Mouse (Mus musculus) cerebellum, postnatal 4 days (tissue): ENCODE data around the gene Scel.
A peak's percentile ranks its signal among the peaks of the same experiment; 100 is the strongest.

Source experiments
- DNase-seq, 2 experiments: peaks; one replicate each; pipeline ENCODE4 v3.0.0; 2022; ENCODE audit warnings: low spot score in 2 of 2, mixed read lengths in 1 of 2

Scel gene

DNA sequence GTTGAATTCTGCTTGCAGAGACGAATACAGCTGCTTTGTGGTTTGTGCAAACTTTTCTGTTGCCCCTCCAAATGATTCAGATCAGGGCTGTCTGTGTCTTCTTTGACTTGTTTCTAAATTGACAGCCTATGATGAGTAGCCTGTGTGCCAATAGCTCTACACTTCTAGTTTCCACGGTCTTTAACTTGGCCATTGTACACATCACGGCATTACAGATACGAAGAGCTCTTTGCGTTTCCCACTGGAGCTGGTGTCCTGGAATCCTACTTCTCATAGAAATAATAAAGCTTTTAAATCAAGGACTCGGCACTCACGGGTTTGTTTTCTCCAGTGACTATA lies 300 bp downstream of the Scel start:
- no peak for DNase-seq

DNA sequence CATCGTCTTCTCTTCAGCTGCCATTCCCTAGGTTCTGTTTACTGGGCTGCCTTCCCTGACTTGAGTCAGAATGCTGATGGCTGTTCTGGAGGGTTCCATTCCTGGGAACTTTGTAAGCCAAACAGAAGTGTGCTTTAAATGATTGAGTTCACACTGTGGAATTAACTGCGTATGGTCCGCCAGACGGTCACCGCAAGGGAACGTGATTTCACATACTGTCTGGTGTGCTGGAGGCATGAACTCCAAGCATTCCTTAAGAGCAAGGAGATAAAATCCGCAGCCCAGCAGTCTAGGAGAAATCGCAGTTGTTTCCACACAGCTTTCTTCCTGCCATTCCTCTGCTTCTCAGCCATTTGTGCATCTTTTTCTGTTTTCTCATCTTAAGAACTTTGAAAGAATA lies 2.3 kb downstream of the Scel start:
- DNase-seq: no peak

DNA sequence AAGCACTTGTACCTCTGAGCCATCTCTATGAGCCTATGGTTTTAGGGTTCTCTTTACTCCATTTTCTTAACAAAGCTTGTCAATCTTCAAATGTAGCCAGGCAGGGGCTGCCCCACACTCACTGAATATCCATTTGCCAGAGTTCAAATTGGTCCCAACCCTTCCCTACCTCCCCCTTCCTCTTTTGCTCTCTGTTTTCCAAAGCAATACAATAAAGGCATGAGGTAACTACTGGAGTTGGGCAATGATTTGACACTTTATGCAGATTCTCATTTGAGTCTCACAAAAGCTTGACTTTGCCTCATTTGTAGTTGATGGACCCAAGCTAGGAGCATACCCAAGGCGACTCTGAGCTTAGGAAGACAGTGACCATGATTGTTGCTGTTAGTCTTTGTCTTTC lies 13.1 kb downstream of the Scel start:
- no peak for DNase-seq

DNA sequence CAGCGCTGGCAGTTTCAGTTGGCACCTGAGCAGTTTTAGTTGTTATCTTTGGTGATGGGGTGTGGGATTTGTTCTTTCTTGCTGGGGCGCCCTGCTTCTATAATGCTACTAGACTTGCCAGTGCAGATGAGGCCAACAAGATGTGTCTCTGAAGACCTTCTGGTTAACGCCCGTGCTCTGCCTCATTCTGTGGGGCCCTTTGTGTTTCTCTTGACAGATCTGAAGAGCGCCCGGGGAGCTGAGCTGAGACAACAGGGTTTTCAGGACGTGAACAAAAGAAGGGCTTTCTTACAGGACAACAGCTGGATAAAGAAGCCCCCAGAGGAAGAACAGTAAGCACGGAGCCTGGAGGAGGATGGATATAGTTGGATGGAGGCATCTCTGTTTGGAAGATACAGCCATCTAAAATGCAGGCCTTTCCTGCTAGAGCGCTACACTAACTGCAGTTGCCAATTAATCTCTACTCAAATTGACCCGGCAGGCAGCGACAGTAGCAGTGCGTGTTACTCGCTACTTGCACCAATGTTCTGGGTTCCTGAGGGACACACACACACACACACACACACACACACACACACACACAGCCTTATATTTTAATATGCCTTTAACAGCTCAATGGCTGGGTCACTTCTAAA lies 16.7 kb downstream of the Scel start:
- no peak for DNase-seq

DNA sequence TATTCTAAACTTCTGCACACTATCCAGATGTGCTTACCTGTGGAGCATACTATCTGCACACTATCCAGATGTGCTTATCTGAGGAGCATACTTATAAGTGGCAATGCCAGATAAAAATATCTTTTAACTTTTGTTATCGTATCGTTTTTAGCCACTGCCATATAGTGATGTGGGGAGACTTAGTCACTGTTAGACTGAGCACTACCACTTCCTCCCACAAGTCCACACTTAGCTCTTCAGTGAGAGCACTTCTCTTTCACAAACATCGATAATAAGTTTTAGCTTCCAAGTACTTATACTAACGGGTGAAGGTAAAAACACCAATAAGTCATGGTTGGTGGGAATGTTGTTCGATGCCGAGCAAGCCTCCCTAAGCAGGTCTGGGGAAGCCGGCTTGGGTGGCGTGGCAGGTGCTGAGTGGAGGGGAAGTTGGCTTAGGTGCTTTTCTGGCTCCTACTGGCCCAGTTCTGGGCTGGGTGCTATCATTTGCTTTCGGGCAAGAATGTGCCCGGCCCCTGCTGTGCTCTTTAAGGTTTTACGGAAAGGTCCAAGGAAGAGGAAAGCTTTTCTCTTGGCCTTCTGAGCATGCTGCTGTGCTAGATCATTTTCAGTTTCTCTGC lies 18.7 kb downstream of the Scel start:
- no peak for DNase-seq

DNA sequence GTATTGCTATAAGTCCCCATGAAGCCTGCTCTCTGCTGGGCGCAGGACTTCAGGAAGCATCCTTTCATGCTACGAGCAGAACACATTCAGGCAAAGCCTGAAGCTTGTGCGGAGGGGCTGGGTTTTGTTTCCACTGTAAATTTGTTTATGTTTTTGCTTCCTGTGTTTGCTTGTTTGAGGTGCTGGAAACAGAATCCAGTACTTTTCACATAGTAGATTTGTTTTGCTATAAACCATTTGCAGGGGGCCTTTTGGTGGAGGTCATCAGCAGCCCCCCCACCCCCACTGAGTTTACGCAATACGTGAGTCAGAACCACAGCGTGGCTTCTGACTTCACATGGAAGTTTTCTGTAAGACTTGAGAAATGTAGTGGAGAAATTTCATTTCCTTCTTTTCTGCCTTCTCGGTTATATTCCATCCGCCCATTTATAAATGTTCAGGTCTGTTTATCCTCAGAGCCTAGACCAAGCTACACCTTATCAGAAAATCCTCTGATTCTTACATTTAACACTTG lies 22.4 kb downstream of the Scel start:
- DNase-seq: no peak

DNA sequence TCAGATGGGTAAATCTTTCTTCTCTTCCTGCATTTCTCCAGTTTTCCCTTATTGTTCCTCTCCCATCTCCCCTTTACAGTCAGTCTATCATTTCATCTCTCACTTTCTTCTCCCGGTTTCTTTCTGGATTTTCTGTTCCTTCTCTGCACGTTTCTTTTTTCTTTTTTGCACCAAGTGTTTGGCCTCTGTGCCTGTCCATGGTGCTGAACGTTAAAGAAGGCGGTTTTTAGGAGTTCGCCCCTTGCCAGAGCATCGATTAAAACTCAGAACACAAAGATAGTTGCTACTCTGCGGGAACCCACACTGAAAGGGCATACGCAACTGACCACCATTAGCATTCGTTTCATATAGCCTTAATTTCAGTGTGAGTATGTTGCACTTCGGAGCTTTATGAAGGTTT lies 23.2 kb downstream of the Scel start:
- DNase-seq: no peak

DNA sequence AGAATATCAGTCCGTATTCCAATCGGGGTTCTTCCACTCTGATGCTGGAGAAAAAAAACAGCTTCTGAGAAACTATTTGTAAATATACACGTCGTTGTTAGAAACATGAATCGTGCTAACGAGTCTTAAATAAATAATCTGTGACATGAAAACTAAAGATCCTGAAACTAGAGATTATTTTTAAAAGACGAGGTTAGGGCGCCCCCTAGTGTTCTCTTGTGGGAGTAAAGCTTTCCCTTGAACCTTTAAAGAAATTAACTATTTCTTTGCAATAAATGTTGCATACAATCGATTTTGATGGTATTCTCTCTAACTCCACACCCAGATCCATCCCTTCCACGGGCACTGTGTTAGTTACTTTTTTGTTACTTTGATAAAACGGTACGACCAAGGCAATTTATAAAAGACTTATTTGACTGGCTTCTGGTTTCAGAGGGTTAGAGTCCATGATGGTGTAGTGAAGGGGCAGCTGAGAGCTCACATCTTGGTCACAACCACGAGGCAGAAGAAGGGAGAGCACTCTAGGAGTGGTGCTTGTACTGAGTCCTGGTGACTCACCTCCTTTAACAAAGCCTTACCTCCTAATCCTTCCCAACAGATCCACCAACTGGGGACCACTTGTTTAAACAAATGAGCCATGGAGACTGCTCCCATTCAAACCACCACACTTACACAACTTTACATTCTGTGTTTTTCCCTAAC lies 24.4 kb downstream of the Scel start:
- peak; percentile 30 to 57 for DNase-seq

DNA sequence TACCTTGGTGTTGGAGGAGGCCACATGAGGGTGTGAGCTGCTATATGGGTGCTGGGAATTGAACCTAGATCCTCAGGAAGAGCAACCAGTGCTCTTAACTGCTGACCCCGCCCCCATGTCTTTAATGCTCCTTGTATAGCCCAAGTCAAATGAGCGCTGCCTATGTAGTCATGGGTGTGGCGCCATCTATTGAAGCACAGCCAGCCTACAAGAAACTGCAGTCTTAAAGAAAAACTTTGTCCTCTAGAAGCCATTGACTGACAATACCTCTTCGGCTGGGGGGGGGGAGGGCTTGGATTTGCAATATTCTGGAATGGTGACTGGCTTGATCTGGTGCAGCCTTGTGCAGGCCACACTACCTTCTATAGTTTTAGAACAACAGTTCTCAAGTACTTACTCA lies 26.7 kb downstream of the Scel start:
- DNase-seq: no peak

DNA sequence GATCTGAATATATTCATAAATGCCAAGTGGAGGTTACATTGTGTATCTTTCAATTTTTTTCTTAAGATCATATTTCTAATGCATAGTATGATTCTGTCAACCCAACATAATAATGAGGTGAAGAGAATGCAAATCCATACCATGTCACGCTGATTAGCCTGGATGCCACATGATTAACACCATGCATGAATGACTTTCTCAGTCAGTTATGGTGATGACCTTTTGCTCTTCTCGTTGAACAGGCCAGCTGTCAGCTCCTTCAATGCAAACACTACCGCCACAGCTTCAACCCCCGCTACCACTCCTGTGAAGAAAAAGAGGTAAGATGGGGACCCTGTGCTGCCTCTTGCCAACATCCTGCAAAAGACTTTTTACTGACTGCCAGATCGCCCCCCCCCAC lies 28.5 kb downstream of the Scel start:
- DNase-seq: no peak

DNA sequence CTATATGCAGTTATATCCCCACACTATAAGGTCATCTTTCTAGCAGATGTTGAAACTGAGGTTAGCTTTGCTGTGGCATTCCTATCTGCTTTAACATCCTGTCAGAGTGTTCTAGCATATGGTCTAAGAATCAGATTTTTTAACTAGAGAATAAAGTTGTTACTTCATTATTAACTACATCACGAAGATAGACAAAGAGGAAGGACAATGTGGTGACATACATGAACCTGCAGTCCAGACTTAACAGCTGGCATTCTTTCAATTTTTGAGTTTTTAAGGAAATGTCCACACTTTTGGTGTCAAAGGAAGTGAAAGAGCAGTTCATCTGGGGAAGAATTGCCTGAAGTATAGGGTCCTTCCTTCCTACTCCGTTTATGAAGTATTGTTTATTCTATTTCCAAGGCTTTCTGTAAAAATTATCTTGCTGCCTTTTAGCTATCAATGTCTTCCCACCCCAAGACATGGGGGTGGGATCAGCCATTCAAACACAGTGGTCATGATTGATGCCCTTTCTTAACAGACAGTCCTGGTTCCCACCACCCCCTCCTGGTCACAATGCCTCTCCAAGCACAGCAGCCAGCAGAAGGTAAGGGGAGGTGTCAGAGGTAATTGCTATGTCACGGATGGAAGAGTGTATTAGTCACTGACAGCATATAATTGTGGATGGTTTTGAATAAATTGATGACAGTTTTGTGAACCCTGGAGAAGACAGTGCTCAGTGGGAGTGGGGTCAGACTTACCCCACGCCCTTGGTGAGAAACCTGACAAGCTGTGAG lies 30.4 kb downstream of the Scel start:
- no peak for DNase-seq

DNA sequence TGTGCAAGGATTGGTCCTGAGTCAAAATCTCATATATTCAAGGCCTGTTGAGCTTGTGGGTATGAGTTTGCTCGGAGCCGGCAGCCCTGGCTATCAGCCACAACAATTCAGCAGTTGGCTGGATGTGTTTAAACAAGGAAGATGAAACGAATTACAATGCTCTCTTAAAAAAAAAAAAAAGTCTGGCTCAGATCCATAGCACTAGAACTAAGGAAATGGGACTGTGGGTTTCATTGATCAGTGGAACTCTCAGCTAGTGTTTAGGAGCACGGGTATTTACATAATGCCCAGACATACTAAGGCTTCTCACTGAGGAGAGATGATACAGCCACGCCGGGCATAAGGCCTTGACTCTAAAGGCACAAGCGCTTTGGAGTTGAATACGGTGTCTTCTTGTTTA lies 32.6 kb downstream of the Scel start:
- no peak for DNase-seq

DNA sequence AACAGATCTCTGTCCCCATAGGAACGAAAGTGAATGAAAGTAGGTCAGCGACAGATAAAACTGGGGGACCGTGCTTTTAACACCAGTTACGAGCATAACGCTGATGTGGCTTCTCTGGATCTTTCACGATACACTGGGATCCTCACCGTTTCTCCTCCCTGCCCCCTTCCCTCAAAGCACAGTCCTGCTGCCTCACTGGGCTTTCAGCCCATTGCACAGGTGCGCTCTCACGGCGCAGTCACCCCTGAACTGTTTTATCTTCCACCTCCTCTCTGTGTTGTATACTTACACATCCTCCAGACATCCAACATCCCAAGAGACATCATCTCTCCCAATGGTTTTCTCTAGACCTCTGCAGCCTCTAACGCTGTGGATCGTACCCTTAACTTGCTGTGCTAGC lies 33.1 kb downstream of the Scel start:
- DNase-seq: no peak

DNA sequence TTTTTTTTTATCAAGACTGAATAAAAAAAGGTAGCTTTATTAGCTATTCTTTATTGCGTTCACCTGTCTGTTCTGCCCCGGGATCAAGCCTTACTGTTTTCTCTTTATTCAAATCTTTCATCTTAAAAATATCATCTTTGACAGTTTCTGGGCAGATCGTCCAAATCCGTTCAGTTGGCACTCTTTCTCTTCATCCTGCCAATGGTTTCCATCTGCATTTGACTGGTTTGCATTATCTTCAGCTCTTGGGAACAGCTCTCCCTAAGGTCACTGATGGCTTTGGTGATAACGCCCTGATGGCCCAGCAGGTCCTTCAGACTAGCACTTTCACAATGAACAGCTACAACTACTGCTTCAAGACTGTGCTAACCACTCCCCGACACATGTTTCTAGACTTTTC lies 35.1 kb downstream of the Scel start:
- DNase-seq: no peak

DNA sequence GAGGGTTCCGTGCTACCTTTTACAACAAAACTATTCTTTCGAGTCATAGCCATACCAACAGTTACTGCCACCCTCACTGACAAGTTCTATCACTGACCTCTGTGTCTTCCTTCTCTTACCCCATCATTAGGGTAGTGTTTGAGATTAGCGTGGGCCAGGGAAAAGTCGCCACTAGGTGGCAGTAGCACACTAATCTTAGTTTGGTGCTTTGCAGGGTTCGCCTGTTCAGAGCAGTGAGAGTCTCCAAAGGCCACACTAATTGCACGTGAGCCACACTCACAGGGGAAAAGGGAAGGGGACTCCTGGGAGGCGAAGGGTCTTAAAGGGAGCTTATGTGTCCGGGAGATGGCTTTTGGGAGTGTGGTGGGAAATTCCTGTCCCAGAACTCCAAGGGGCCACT lies 37.3 kb downstream of the Scel start:
- DNase-seq: peak; percentile 70 to 87

DNA sequence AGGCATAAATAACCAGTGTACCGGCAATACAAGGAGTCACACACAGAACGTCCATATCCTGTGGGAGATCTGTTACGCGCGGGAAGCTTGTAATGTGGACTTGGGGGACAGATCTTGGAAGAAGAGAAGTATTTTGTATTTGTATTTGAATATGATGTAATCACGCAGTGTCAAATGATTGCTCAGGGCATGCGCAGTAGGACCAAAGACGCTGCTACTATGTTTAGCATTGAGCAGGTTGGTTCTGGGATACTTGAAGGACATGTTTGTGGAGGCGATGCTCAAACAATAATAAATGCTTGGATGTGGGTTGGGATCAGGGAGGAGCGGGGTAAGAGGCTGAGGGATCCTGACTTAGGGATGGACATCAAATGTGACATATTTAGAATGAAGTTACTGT lies 37.8 kb downstream of the Scel start:
- no peak for DNase-seq

DNA sequence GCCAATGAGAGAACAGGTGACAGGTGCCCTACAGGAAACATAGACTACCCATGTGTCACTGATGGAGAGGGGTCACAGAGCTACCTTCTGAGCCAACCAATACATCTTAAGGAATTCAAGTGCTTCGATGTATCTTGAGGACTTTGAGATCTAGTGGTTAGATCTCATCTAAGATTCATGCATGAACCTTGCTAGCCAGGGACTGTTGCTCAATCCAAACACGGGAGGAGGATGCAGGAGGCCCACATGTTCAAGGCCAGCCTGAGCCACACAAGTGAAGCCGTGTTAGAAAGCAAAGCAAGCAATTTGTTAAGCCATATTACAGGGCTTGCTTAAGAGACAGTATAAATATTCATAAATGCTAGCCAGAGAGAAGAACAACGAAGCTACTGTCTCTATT lies 38.8 kb downstream of the Scel start:
- DNase-seq: no peak

DNA sequence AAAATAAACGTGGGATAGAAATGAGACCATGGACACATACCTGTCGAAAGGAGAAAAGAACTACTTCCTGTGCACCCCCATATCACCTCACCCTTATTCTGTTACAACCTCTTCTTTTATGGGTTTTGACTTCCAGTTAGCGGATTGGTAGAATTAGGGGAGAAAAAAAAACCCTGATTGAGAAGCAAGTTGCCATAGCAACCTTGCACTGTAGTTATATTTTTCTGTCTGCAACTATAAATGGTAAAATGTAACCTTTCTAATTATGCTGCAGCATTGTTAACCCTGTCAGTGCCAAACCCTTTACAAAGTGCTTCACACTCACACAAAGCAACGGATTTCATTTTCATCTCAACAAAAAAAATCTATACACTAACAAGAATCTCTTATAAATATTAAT lies 39.2 kb downstream of the Scel start:
- no peak for DNase-seq

DNA sequence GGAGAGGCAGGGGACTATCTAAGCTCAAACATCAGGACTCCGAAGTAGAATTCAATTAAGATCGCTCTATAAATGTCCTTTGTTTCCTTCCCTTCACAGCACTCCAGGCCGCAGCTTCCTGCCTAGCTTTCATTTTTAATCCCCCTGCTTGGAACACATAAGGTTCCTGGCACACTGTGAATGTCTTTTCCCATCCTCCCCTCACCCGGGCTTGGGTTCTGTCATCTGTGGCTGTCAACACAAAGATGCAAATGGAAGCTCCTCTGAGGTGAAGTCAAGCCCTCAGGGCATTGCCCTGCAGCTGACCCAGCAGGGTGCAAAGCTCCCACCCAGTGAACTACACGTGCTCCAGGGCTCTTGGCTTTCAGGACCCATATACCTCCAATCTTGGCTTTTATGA lies 43.5 kb downstream of the Scel start:
- DNase-seq: no peak

DNA sequence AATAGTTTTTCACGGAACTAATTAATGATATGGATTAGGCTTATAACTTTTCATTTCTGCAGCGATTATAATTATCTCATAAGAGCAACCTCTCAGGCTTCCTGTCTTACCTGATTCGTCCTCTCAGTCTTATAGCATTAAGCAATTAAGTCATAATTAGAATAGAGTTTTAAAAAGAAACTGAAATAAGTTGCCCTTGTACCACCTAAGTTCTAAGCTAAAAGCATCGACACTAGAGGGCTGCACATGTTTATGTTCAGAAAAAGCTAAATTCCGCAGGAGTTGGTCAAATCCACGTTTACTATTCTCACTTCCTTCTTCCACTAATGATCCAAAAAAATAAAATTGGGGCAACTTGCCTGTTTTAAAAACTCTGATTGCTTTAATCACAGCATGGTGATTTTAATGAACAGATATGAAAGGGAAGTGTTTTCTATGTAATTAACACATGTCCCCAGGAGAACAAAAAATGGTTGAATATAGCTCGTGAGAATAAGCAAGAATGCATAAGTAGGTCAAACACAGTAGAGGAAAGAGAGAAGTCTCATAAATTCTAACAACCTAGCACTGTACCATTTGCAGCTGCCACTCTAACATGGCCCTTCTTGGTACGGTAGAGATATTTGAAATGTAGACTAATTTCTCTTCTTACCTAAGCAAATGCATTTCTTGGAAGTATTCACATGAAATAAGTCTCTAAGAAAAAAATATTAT lies 48.4 kb downstream of the Scel start:
- no peak for DNase-seq

DNA sequence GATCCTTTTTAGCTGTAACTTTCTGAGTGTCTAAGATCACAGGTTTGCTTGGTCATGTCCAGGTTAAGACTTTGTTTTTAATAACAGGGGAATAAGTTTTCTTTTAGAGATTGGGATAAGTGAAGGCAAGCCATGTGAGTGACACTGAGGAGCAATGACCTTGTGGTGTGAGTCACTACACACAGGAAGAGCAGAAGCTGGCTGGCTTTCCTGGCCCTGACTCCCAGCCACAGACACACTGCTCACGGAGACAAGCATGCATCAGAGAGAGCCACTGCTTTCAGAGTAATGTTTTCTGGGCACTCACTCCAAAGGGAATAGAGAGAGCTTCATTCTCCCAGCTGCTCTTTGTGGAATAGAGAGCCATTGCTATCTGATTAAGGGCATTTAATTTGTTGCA lies 54.8 kb downstream of the Scel start:
- no peak for DNase-seq

DNA sequence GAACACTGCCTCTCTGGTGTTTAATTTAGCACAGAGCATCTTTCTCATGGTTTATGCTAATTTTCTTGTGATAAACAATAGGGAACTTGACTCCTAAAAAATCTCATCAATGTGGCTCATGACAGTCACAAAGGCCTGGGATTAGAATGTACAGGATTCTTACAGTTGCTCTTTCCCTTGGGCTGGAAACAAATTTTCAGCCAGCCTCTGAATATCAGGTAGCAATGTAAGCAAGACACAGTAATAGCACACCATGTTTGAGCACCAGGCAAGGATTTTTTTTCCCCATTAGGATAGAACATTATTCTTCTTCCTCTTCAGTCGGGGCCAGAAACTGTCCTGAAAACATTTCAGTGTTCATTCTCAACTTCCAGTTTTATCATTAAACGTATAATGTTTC lies 55.3 kb downstream of the Scel start:
- DNase-seq: no peak
